Mouse (Mus musculus) thymus, adult 2 months (tissue): ENCODE results near the gene Wrnip1. TPM values are rescaled to one million over a fixed set of nuclear protein-coding genes. Genes with fewer than 3 reads are reported as not detected.

Experiments used
- DNase-seq: peaks from one replicate; pipeline ENCODE4 v3.0.0; 2021
- H3K27ac ChIP-seq: fragments of 200-500 bp; 2 replicates; pipeline ENCODE4 v1.5.1; 2012; ENCODE audit warnings: low read length, control low read depth; ENCODE audit not compliant: control insufficient read depth, insufficient read depth
- H3K27me3 ChIP-seq: fragments of 200-500 bp; 2 replicates; pipeline ENCODE4 v1.6.1; 2012; ENCODE audit warnings: mild to moderate bottlenecking, low read length, moderate library complexity, mixed read lengths; ENCODE audit not compliant: control insufficient read depth, insufficient read depth
- H3K36me3 ChIP-seq: fragments of 200-500 bp; 2 replicates; pipeline ENCODE4 v1.6.1; 2012; ENCODE audit warnings: mild to moderate bottlenecking, low read length, moderate library complexity; ENCODE audit not compliant: control insufficient read depth, insufficient read depth
- H3K4me1 ChIP-seq: fragments of 200-500 bp; replicated peaks from 2 replicates; pipeline ENCODE4 v1.6.1; 2012; ENCODE audit warnings: low read length; ENCODE audit not compliant: control insufficient read depth, insufficient read depth
- H3K4me3 ChIP-seq: fragments of 200-500 bp; 2 replicates; pipeline ENCODE4 v1.5.1; 2012; ENCODE audit warnings: mild to moderate bottlenecking, low read length, control low read depth, moderate library complexity; ENCODE audit not compliant: control insufficient read depth, insufficient read depth
- CTCF ChIP-seq: fragments of 200-500 bp; IDR thresholded peaks from 2 replicates; pipeline ENCODE4 v1.5.1; 2012; ENCODE audit warnings: mild to moderate bottlenecking, control low read depth, low read length, moderate library complexity, borderline replicate concordance; ENCODE audit not compliant: control insufficient read depth, poor library complexity, insufficient read depth; ENCODE audit errors: extremely low read depth
- POLR2A ChIP-seq: fragments of 200-500 bp; IDR thresholded peaks from 2 replicates; pipeline ENCODE4 v1.6.1; 2012; ENCODE audit warnings: mild to moderate bottlenecking, low read length, control low read depth, moderate library complexity; ENCODE audit not compliant: control insufficient read depth, poor library complexity, insufficient read depth; ENCODE audit errors: extremely low read depth
- WGBS: fragments of 180-500 bp; shearing (Covaris S2); methylation state at CpG from one replicate; pipeline ENCODE4 v1.1.7; 2018; 5-methylcytosine and 5-hydroxymethylcytosine counted together
- polyA plus RNA-seq: library from polyadenylated mRNA; depleted of rRNA; stranded (reverse); fragments of >200 nt; gene quantifications from 2 replicates; pipeline ENCODE4 v1.2.3, GENCODE M21; 2012

Gene Wrnip1
- polyA plus RNA-seq, 1 experiment, result 61.7 TPM

DNA sequence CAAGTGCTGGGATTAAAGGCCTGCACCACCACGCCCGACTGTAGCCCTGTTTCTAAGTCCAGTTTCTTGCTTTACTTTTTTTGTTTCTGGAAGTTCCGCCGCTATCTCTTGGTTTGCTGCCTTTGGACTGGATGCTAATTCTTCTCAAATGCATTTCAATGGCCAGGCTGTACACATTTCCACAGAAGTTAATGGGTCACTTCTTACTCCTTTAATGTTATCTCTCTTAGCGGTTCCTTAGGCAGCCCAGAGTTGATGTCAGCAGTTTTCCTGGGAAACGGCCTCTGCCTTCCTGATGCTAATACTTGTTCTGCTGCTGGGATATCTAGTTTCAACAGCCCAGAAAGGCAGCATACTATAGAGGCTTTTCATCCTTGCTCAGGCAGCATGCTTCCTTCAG, 21.3 kb downstream of the Wrnip1 start:
- no peak overlapping the region for H3K4me3 ChIP-seq
- H3K27ac ChIP-seq, result no peak overlapping the region
- TF ChIP-seq POLR2A, result no peak
- no peak for TF ChIP-seq CTCF
- no peak for DNase-seq
- no peaks in the 10 kb centered on the region for H3K4me1 ChIP-seq
- H3K36me3 ChIP-seq, result peaks cover 19% of the 10 kb centered on the region
- H3K27me3 ChIP-seq, result no peaks in the 10 kb centered on the region
- 95% methylated on average over 6 of the region's 6 CpGs for WGBS

DNA sequence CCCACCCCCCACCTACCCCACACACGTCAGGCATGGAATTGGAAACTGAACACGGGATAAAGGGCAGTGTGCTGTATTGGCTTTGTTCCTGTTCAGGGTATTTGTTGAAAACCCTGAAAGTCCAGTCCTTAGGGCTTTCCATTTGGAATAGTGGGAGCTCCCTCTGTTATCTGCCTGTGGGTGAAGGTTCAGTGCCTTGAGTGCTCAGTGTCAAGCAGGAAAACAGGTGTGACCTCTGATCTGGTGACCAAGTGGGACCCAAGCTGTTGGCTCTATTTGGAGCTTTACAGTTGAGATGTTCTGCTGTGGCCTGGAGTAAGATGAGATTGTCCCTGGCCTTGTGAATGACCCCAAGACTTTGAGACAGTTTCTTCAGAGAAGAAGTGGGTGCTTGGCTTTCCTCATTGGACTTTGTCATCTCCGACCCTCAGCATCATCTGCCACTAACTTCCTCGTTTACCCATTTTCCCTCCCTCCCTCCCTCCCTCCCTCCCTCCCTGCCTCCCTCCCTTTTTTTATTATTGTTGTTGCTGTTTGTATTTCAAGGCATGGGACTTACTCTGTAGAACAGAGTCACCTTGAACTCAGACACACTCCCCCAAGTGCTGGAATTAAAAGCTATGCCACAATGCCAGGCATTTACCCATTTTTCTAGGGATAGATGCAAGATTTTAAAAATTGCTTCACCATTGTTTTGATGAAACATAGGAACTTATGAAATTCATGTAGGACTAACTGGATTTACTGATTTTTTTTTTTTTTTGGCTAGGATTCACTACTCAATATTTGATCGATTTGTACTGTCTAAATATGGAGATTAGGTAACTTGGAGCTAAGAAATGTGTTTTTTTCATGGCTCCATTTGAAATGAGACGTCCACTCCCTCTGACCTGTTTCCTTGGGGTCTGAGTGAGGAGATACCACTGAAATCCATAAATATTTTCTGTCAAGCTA, 22.8 kb downstream of the Wrnip1 start:
- Histone ChIP-seq H3K4me1 (no peaks in the 10 kb centered on the region), H3K36me3 (peaks cover 7% of the 10 kb centered on the region), H3K27me3 (no peaks in the 10 kb centered on the region), H3K27ac (no peak overlapping the region), H3K4me3 (no peak overlapping the region)
- no peak for DNase-seq
- WGBS, result 92% methylated on average over 6 of the region's 6 CpGs
- TF ChIP-seq CTCF, result no peak
- no peak for TF ChIP-seq POLR2A

DNA sequence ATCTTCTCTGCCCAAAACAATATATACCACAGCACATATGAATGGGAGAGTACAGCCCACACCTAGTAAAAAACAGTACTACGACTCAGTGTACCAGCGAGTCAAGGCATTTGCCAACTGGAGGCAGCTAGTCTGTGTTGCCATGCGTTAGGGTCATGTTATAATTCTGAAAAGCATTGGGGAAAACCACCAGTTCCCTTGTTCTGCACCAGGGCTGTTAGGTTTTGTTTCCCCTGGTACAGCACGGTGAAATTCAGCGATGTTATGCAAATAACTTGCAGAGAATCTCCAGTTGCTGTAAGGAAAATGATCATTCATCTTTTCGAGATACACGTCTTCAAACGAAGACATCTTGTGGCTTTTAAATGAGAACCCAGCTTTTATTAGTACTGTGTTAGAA, 23.7 kb downstream of the Wrnip1 start:
- TF ChIP-seq CTCF (no peak), POLR2A (no peak)
- Histone ChIP-seq H3K27ac (no peak overlapping the region), H3K27me3 (no peaks in the 10 kb centered on the region), H3K4me3 (no peak overlapping the region), H3K4me1 (no peaks in the 10 kb centered on the region), H3K36me3 (peaks cover 6% of the 10 kb centered on the region; the same call in 1 of the 2 replicates)
- WGBS, result 73% methylated on average over 8 of the region's 8 CpGs
- no peak for DNase-seq

DNA sequence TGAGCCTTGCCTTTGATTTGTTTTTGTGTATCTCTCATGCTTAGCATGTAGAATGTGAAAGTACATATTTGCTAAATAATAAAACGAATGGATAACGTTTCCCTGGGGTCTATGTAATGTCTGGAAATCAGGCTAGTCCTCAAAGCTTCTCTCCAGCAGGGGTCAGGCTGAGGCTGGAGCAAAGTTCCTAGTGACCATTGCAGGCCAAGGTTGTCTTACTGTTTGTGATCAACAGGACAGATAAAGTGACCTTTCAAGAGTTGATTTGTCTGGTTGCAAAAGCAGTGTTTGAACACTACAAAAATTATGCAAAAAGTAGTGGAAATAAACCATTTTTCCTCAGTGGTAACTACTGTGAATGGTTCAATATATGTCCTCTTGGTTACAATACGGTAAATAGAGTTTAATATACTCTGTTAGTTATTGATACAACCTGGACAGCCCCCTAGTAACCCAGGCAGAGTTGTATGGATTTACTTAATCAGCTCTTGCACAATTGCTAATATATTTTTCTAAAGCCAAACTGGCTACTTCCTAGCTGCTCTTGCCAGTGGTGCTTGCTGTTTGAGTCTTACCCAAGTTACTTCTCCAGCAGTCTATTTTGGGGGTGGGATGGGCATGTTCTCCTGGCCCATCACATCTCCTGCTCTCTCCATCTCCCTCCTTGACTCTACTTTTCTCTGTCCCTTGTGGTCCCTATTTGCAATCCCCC, 25.4 kb downstream of the Wrnip1 start:
- TF ChIP-seq CTCF, result no peak
- no peak for TF ChIP-seq POLR2A
- peaks cover 5% of the 10 kb centered on the region for H3K4me1 ChIP-seq
- 90% methylated on average over 3 of the region's 3 CpGs for WGBS
- no peak overlapping the region for H3K27ac ChIP-seq
- H3K36me3 ChIP-seq, result no peaks in the 10 kb centered on the region
- H3K4me3 ChIP-seq, result no peak overlapping the region
- H3K27me3 ChIP-seq, result no peaks in the 10 kb centered on the region
- DNase-seq, result no peak

DNA sequence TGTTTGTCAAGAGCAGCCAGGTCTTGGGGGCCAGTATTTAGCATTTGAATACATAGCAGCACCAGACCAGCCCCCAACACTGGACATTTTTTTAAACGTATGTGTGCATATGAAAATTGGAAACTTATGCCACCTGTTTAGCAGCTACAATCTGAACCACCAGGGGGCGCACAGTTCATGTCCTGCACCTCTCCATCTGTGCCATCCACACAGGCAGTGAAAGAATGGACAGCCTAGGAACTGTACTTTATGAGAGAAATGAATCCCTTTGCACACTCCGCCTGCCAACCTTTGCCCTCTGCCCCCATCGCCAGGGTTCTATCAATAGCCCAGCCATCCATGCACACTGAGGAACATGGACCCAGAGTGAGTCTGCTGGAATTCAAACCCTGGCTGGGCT, 26.1 kb downstream of the Wrnip1 start:
- H3K4me1 ChIP-seq, result peaks cover 11% of the 10 kb centered on the region

DNA sequence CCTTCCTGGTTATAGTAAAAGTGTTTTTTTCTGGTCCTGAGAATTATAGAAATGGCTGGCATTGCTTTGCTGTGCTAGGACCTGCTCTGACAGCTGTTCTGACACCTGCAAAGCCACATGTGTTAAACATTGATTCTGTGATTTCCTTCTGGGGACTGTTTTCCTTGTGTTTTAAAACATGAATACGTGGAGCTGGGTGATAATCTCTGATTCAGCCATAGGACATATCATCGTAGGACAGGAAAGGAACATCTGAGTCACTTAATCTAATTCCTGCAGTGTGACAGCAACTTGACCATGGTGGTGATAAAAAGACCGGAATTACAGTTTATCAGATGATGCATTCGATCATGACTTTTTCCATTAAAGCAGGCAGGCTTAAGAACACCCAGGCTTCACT, 27.0 kb downstream of the Wrnip1 start:
- Histone ChIP-seq H3K36me3 (no peaks in the 10 kb centered on the region), H3K4me3 (no peak overlapping the region), H3K27me3 (no peaks in the 10 kb centered on the region), H3K4me1 (peaks cover 15% of the 10 kb centered on the region), H3K27ac (no peak overlapping the region)
- DNase-seq, result no peak
- 66% methylated on average over 4 of the region's 4 CpGs for WGBS
- TF ChIP-seq POLR2A, result no peak
- no peak for TF ChIP-seq CTCF

More for the DNA sequence above, 26.1 kb downstream of the Wrnip1 start:
- no peaks in the 10 kb centered on the region for H3K36me3 ChIP-seq
- no peak overlapping the region for H3K4me3 ChIP-seq
- no peak overlapping the region for H3K27ac ChIP-seq
- no peak for TF ChIP-seq CTCF
- no peak for TF ChIP-seq POLR2A
- H3K27me3 ChIP-seq, result no peaks in the 10 kb centered on the region
- DNase-seq, result peak; percentile 72
- WGBS, result 41% methylated on average over 4 of the region's 4 CpGs
